ENCODE assay signal across 8 mouse cellular contexts in the genomic region with DNA sequence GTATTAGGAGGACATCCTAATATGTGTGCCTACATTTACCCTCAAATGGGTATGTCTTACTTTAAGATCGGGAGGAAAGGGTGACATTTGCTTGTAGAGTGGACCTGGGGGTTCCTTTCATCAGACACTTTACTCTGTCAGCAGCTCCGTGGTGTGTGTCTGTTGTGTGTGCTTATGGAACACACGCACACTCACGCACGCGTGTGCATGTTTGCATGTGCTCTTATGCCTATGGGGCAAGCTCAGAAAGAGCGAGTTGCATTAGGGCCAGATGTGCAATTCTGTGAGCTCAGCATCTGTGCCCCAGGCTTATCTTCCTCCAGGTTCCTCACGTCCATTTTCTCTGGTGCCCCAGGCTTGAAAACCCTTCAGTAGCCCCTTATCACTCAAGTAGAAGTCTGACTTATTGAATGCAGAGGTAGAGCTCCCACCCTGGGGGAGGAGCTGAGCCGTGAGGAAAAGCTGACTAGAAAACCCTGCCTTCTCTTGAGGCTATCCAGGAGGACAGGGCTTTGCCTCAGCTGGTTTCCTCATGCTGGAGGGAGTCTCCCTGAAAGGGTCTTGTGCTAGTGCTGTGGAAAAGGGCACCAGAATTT. TPM values are rescaled to one million over a fixed set of nuclear protein-coding genes. Genes with fewer than 3 reads are reported as not detected.
DNase-seq lines count a peak whose midpoint lies in the region; ATAC-seq and TF ChIP-seq lines count a peak whose summit lies in the region.

No protein-coding gene starts in this region.

- TF ChIP-seq EP300 in CH12.LX (IDR thresholded peaks at IDR 0.05; ENCODE audit: low read length): no peak

- H3K9ac ChIP-seq in CH12.LX (ENCODE audit: insufficient read depth, low read depth): peak overlapping the region; percentile 98
- peak overlapping the region; percentile 97 for H3K9ac ChIP-seq in forebrain, postnatal 0 days
- H3K9ac ChIP-seq in liver, embryonic 16.5 days (ENCODE audit: low read depth, low read length): peak overlapping the region; percentile 91

- H3K9me3 ChIP-seq in CH12.LX (replicated peaks; ENCODE audit: low read length): no peaks in the 10 kb centered on the region
- H3K9me3 ChIP-seq in forebrain, postnatal 0 days (ENCODE audit: low read length): no peaks in the 10 kb centered on the region
- no peaks in the 10 kb centered on the region for H3K9me3 ChIP-seq in liver, embryonic 16.5 days (replicated peaks; ENCODE audit: control insufficient read depth, low read length)

- peaks cover 20 to 49% of the 10 kb centered on the region in 2 experiments for H3K4me1 ChIP-seq in CH12.LX (ENCODE audit: control insufficient read depth in 1 of 2, insufficient read depth in 2 of 2)
- peaks cover 41% of the 10 kb centered on the region for H3K4me1 ChIP-seq in forebrain, postnatal 0 days (ENCODE audit: insufficient read depth)
- H3K4me1 ChIP-seq in liver, embryonic 16.5 days (ENCODE audit: control insufficient read depth, low read depth, low read length): peaks cover 65% of the 10 kb centered on the region

- H3K27me3 ChIP-seq in CH12.LX (replicated peaks): no peaks in the 10 kb centered on the region
- no peaks in the 10 kb centered on the region for H3K27me3 ChIP-seq in forebrain, postnatal 0 days (ENCODE audit: insufficient read depth, low read length)
- no peaks in the 10 kb centered on the region for H3K27me3 ChIP-seq in liver, embryonic 16.5 days (ENCODE audit: control insufficient read depth, insufficient read depth, low read depth, low read length)

- H3K4me3 ChIP-seq in CH12.LX (replicated peaks in 1 of 3; ENCODE audit: low read depth in 2 of 3, low read length in 2 of 3, poor library complexity in 1 of 3): peak overlapping the region; percentile 82 to 93 (median 93)
- peak overlapping the region; percentile 96 for H3K4me3 ChIP-seq in forebrain, postnatal 0 days (ENCODE audit: low read depth, low read length)
- H3K4me3 ChIP-seq in liver, embryonic 16.5 days (ENCODE audit: low read depth, low read length): peak overlapping the region; percentile 85

- H3K27ac ChIP-seq in CH12.LX (ENCODE audit: insufficient read depth, low read depth): peak overlapping the region; percentile 96
- H3K27ac ChIP-seq in forebrain, postnatal 0 days (ENCODE audit: low read depth, low read length): peak overlapping the region; percentile 100; the same call in 1 of the 2 replicates
- H3K27ac ChIP-seq in liver, embryonic 16.5 days (ENCODE audit: low read length): peak overlapping the region; percentile 97

- TF ChIP-seq POLR2A in CH12.LX (IDR thresholded peaks at IDR 0.05; ENCODE audit: low read depth, low read length): no peak

- peaks cover 19 to 55% of the 10 kb centered on the region in 2 experiments for H3K36me3 ChIP-seq in CH12.LX (replicated peaks in 1 of 2; ENCODE audit: control insufficient read depth in 1 of 2, insufficient read depth in 1 of 2, low read length in 1 of 2)
- H3K36me3 ChIP-seq in forebrain, postnatal 0 days (ENCODE audit: insufficient read depth): peaks cover 13% of the 10 kb centered on the region; the same call in 1 of the 2 replicates
- H3K36me3 ChIP-seq in liver, embryonic 16.5 days (ENCODE audit: control insufficient read depth, insufficient read depth): peaks cover 6% of the 10 kb centered on the region; the same call in 1 of the 2 replicates

- no peak for TF ChIP-seq CTCF in CH12.LX (conservative IDR thresholded peaks at IDR 0.05 in 1 of 2, IDR thresholded peaks at IDR 0.05 in 1 of 2; ENCODE audit: low read depth in 2 of 2, low read length in 2 of 2)
- no peak for TF ChIP-seq CTCF in forebrain, postnatal 0 days (IDR thresholded peaks at IDR 0.05; ENCODE audit: low read depth)

- peak overlapping the region; percentile 82 for H3K4me2 ChIP-seq in CH12.LX (ENCODE audit: insufficient read depth, low read depth, poor library complexity, severe bottlenecking)
- peak overlapping the region; percentile 93 for H3K4me2 ChIP-seq in forebrain, postnatal 0 days (ENCODE audit: low read depth)
- peak overlapping the region; percentile 98 for H3K4me2 ChIP-seq in liver, embryonic 16.5 days (ENCODE audit: low read depth, low read length)

- dilution Hi-C loops in CH12.LX (cut with MboI; ENCODE audit: extremely low pct_ligation_motif_present, extremely low pct_unique_long_range_greater_than_20kb, low sequenced_read_pairs): no loop called here

- ATAC-seq in forebrain, postnatal 0 days: no peak
- ATAC-seq in liver, embryonic 16.5 days (ENCODE audit: low read depth): no peak

- DNase-seq in adrenal gland, postnatal 14 days: peak; percentile 5
- no peak for DNase-seq in adrenal gland, adult 2 months
- no peak for DNase-seq in CH12.LX (ENCODE audit: extremely low read depth)
- no peak for DNase-seq in forebrain, postnatal 0 days
- no peak for DNase-seq in frontal cortex, adult 2 months (ENCODE audit: extremely low spot score in 1 of 2, low spot score in 1 of 2)
- DNase-seq in cerebellum, adult 8-10 months: no peak
- no peak for DNase-seq in frontal cortex, postnatal 36 days (ENCODE audit: low spot score in 2 of 2)

- TF ChIP-seq RAD21 in CH12.LX (IDR thresholded peaks at IDR 0.05; ENCODE audit: low read depth, low read length): no peak

- 54% methylated on average over 9 of the region's 9 CpGs for WGBS in forebrain, postnatal 0 days
- WGBS in liver, embryonic 16.5 days (ENCODE audit: insufficient replicate concordance): 41% methylated on average over 9 of the region's 9 CpGs

- peaks cover 72% of the 10 kb centered on the region for H3K79me2 ChIP-seq in CH12.LX (replicated peaks; ENCODE audit: control insufficient read depth, extremely low read depth, insufficient read depth, poor library complexity, severe bottlenecking)

- in situ Hi-C loops in CH12.LX (cut with MboI; ENCODE audit: low pct_ligation_motif_present, low pct_unique_long_range_greater_than_20kb, low sequenced_read_pairs): no loop called here

TF ChIP-seq in CH12.LX, 34 proteins besides CTCF, POLR2A, EP300 and RAD21:
- TF ChIP-seq RCOR1 (conservative IDR thresholded peaks at IDR 0.05; ENCODE audit: low read depth, low read length) (no peak), BHLHE40 (IDR thresholded peaks at IDR 0.05; ENCODE audit: low read depth, low read length) (peak; percentile 62), MAZ (IDR thresholded peaks at IDR 0.05; ENCODE audit: low read depth, low read length) (0 out of 2 replicates have a peak, but pooled peaks have one; percentile 20), SIN3A (IDR thresholded peaks at IDR 0.05; ENCODE audit: low read length) (peak; percentile 25; the same call in 1 of the 2 replicates), NRF1 (IDR thresholded peaks at IDR 0.05; ENCODE audit: low read depth, low read length) (no peak), JUND (conservative IDR thresholded peaks at IDR 0.05; ENCODE audit: low read depth, low read length) (no peak), USF1 (IDR thresholded peaks at IDR 0.05; ENCODE audit: low read depth, low read length) (no peak), PAX5 (IDR thresholded peaks at IDR 0.05; ENCODE audit: low read length) (no peak), MYC (IDR thresholded peaks at IDR 0.05; ENCODE audit: low read depth, low read length) (no peak), MAFK (IDR thresholded peaks at IDR 0.05; ENCODE audit: insufficient replicate concordance, low read length) (no peak), ETS1 (conservative IDR thresholded peaks at IDR 0.05; ENCODE audit: low read depth, low read length) (no peak), GABPA (IDR thresholded peaks at IDR 0.05; ENCODE audit: insufficient replicate concordance, low read depth, low read length) (no peak), USF2 (conservative IDR thresholded peaks at IDR 0.05; ENCODE audit: low read depth, low read length) (no peak), MEF2A (IDR thresholded peaks at IDR 0.05; ENCODE audit: borderline replicate concordance, low read depth, low read length) (no peak), ZKSCAN1 (IDR thresholded peaks at IDR 0.05; ENCODE audit: borderline replicate concordance, low read depth, low read length) (no peak), POLR2AphosphoS2 (IDR thresholded peaks at IDR 0.05; ENCODE audit: low read depth, low read length) (no peak), E2F4 (IDR thresholded peaks at IDR 0.05; ENCODE audit: insufficient replicate concordance, low read depth, low read length) (no peak), MXI1 (IDR thresholded peaks at IDR 0.05; ENCODE audit: low read depth, low read length) (0 out of 2 replicates have a peak, but pooled peaks have one; percentile 13), ZMIZ1 (IDR thresholded peaks at IDR 0.05; ENCODE audit: low read depth, low read length) (0 out of 2 replicates have a peak, but pooled peaks have one; percentile 25), TBP (conservative IDR thresholded peaks at IDR 0.05; ENCODE audit: low read depth, low read length) (no peak), KAT2A (IDR thresholded peaks at IDR 0.05; ENCODE audit: insufficient replicate concordance, low read length) (no peak)

RNA-seq across cellular contexts. Expression of gene Trim8, which starts 3.4 kb away (rescaled TPM):
- 39.3 and 44.9 TPM in 2 replicates for total RNA-seq in adrenal gland, postnatal 14 days (2021)
- total RNA-seq in adrenal gland, adult 2 months (2021): 10 to 100 TPM; 38.0 to 66.4 TPM
- polyA plus RNA-seq in adrenal gland, adult 2 months (2012; rRNA removed): 66.1 and 78.8 TPM in 2 replicates
- total RNA-seq in CH12.LX (2012; rRNA removed) (11.0 and 12.0 TPM in 2 replicates), CH12.LX (2014; rRNA removed) (3.7 and 4.4 TPM in 2 replicates)
- 23.3 and 24.9 TPM in 2 replicates for polyA plus RNA-seq in CH12.LX (2012; ENCODE audit: insufficient read length, low read depth)
- total RNA-seq in forebrain, postnatal 0 days (2014; rRNA removed): 68.6 and 76.5 TPM in 2 replicates
- 25.9 and 28.2 TPM in 2 replicates for polyA plus RNA-seq in forebrain, postnatal 0 days (2015; fragmentation: Nextera tagmentation; extraction: Ambion mirVana)
- 7.7 and 10.5 TPM in 2 replicates for polyA plus RNA-seq in liver, embryonic 16.5 days (2015; fragmentation: Nextera tagmentation; extraction: Ambion mirVana)
- polyA plus RNA-seq in frontal cortex, adult 2 months (2012; rRNA removed): 58.6 and 60.6 TPM in 2 replicates
